Mouse (Mus musculus): Measurements from ENCODE around the gene Afmid. TPM values are rescaled to one million over a fixed set of nuclear protein-coding genes. Genes with fewer than 3 reads are reported as not detected.

Gene Afmid
- total and polyA plus RNA-seq, 3 experiments, result 3.3 to 3.8 TPM; not detected in 1

DNA sequence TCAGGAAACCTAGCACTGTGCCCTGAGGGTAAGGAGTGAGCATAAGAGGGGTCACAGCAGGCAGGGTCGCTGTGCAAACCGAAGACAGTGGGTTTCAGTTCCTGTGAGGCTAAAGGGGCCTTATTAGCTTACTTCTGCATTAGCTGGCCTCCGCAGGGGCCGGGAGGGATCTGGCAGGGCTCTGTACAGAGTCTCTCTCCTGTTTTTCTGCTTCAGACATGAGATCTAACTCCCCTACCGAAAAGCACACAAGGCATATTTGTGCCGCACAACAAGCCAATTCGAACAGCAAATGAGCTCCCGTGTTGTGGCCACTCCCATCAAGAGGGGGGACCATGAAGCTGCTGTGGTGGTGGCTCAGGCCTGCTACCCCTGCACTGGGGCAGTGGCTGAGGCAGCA, 53.2 kb downstream of the Afmid start:
- H3K4me3 ChIP-seq (ENCODE audit: control insufficient read depth in 1 of 2, insufficient read depth in 1 of 2, low read depth in 2 of 2, low read length in 2 of 2), result no peak overlapping the region
- H3K9ac ChIP-seq (ENCODE audit: control insufficient read depth, low read depth, low read length, poor library complexity, severe bottlenecking), result no peak overlapping the region
- no peak for TF ChIP-seq MXI1 (IDR thresholded peaks at IDR 0.05; ENCODE audit: low read depth, low read length)
- no peak for TF ChIP-seq TAL1 (IDR thresholded peaks at IDR 0.05; ENCODE audit: low read length)
- no peak for TF ChIP-seq USF1 (IDR thresholded peaks at IDR 0.05; ENCODE audit: low read depth, low read length)
- TF ChIP-seq MEF2A (IDR thresholded peaks at IDR 0.05; ENCODE audit: extremely low read depth, insufficient replicate concordance, low read depth, low read length, poor library complexity, severe bottlenecking), result no peak
- TF ChIP-seq SMC3 (IDR thresholded peaks at IDR 0.05; ENCODE audit: low read depth, low read length), result no peak
- no peaks in the 10 kb centered on the region for H3K79me2 ChIP-seq (ENCODE audit: control insufficient read depth, insufficient read depth, low read length, poor library complexity)
- peaks cover 4 to 14% of the 10 kb centered on the region in 2 experiments for H3K4me1 ChIP-seq (ENCODE audit: control insufficient read depth in 1 of 2, insufficient read depth in 2 of 2, low read length in 2 of 2)
- H3K27me3 ChIP-seq (ENCODE audit: control insufficient read depth in 1 of 2, insufficient read depth in 2 of 2, low read length in 2 of 2), result peaks cover 0 to 3% of the 10 kb centered on the region in 2 experiments; a peak in 2 of 4 replicates
- H3K9me3 ChIP-seq (replicated peaks; ENCODE audit: insufficient read depth, low read length), result no peaks in the 10 kb centered on the region
- H3K27ac ChIP-seq (ENCODE audit: control insufficient read depth, low read depth, low read length), result no peak overlapping the region
- DNase-seq (ENCODE audit: low read depth, low spot score), result no peak
- peaks cover 0 to 6% of the 10 kb centered on the region in 2 experiments; a peak in 2 of 4 replicates for H3K36me3 ChIP-seq (ENCODE audit: control insufficient read depth in 1 of 2, insufficient read depth in 2 of 2, low read length in 2 of 2)

- TF ChIP-seq GATA1 (IDR thresholded peaks at IDR 0.05; ENCODE audit: low read depth, low read length), result no peak
- no peak for TF ChIP-seq E2F4 (IDR thresholded peaks at IDR 0.05; ENCODE audit: borderline replicate concordance, low read depth, low read length)
- no peak for TF ChIP-seq BHLHE40 (IDR thresholded peaks at IDR 0.05; ENCODE audit: borderline replicate concordance, low read depth, low read length)
- TF ChIP-seq CHD2 (IDR thresholded peaks at IDR 0.05; ENCODE audit: low read length), result no peak
- no peak for TF ChIP-seq CHD1 (IDR thresholded peaks at IDR 0.05; ENCODE audit: low read depth, low read length)
- TF ChIP-seq NRF1 (IDR thresholded peaks at IDR 0.05; ENCODE audit: insufficient read depth, low read depth, low read length, poor library complexity, severe bottlenecking), result no peak
- TF ChIP-seq HCFC1 (IDR thresholded peaks at IDR 0.05; ENCODE audit: low read depth, low read length), result no peak
- no peak for TF ChIP-seq MXI1 (IDR thresholded peaks at IDR 0.05; ENCODE audit: low read depth, low read length)
- no peak for TF ChIP-seq POLR2AphosphoS2 (IDR thresholded peaks at IDR 0.05; ENCODE audit: low read length)
- no peak for TF ChIP-seq USF1 (IDR thresholded peaks at IDR 0.05; ENCODE audit: low read depth, low read length)
- TF ChIP-seq NELFE (IDR thresholded peaks at IDR 0.05; ENCODE audit: low read depth, low read length), result no peak
- TF ChIP-seq ETS1 (IDR thresholded peaks at IDR 0.05; ENCODE audit: low read depth, low read length), result no peak
- TF ChIP-seq MAZ (IDR thresholded peaks at IDR 0.05; ENCODE audit: low read depth, low read length), result no peak
- TF ChIP-seq MAFK (IDR thresholded peaks at IDR 0.05; ENCODE audit: borderline replicate concordance, low read depth, low read length), result no peak
- no peak for TF ChIP-seq SIN3A (IDR thresholded peaks at IDR 0.05; ENCODE audit: low read length)
- TF ChIP-seq ELF1 (IDR thresholded peaks at IDR 0.05; ENCODE audit: low read depth, low read length), result no peak
- no peak for TF ChIP-seq ZNF384 (IDR thresholded peaks at IDR 0.05; ENCODE audit: low read depth, low read length)
- TF ChIP-seq TAL1 (IDR thresholded peaks at IDR 0.05; ENCODE audit: low read length), result no peak
- no peak for TF ChIP-seq KAT2A (conservative IDR thresholded peaks at IDR 0.05; ENCODE audit: low read depth, low read length)
- no peak for TF ChIP-seq USF2 (IDR thresholded peaks at IDR 0.05; ENCODE audit: borderline replicate concordance in 1 of 2, insufficient read depth in 1 of 2, low read depth in 1 of 2, low read length in 2 of 2)
- no peak overlapping the region for H3K27ac ChIP-seq (ENCODE audit: control insufficient read depth, low read depth, low read length)
- H3K4me1 ChIP-seq (ENCODE audit: control insufficient read depth in 1 of 2, insufficient read depth in 2 of 2, low read length in 2 of 2), result peaks cover 4 to 14% of the 10 kb centered on the region in 2 experiments
- no peak overlapping the region for H3K4me3 ChIP-seq (ENCODE audit: control insufficient read depth in 1 of 2, insufficient read depth in 1 of 2, low read depth in 2 of 2, low read length in 2 of 2)
- H3K36me3 ChIP-seq (ENCODE audit: control insufficient read depth in 1 of 2, insufficient read depth in 2 of 2, low read length in 2 of 2), result peaks cover 0 to 6% of the 10 kb centered on the region in 2 experiments; a peak in 2 of 4 replicates
- no peak for DNase-seq (ENCODE audit: low read depth, low spot score)
- no peaks in the 10 kb centered on the region for H3K79me2 ChIP-seq (ENCODE audit: control insufficient read depth, insufficient read depth, low read length, poor library complexity)
- no peak overlapping the region for H3K9ac ChIP-seq (ENCODE audit: control insufficient read depth, low read depth, low read length, poor library complexity, severe bottlenecking)
- H3K27me3 ChIP-seq (ENCODE audit: control insufficient read depth in 1 of 2, insufficient read depth in 2 of 2, low read length in 2 of 2), result peaks cover 0 to 3% of the 10 kb centered on the region in 2 experiments; a peak in 2 of 4 replicates
- no peaks in the 10 kb centered on the region for H3K9me3 ChIP-seq (replicated peaks; ENCODE audit: insufficient read depth, low read length)
Measured at GRCm38 (mm10) chr11:117879676-117880075, 54.0 kb downstream of the Afmid start.
